Mouse (Mus musculus) telencephalon, adult 2 months (tissue): ENCODE measurements at regions not wholly inside any gene's neighbourhood (a gene's known extent, or its start where the extent isn't known, plus 50 kb on each side); places are given as distances from the start of the nearest gene placed in this dataset.

Source experiments
- DNase-seq: peaks from one replicate; pipeline ENCODE4 v3.0.0-alpha.2; 2011; ENCODE audit warnings: low read depth, low spot score

GRCm38 (mm10) chr15:59206636-59207035, 317.5 kb downstream of the Gm49356 start:
- no peak for DNase-seq

GRCm38 (mm10) chr15:59207976-59208375, 318.9 kb downstream of the Gm49356 start:
- no peak for DNase-seq

GRCm38 (mm10) chr15:59212362-59212761, 323.3 kb downstream of the Gm49356 start:
- no peak for DNase-seq

- DNase-seq, result no peak
Measured at GRCm38 (mm10) chr15:59214096-59214495, 325.0 kb downstream of the Gm49356 start.

GRCm38 (mm10) chr15:59215239-59215638, 326.1 kb downstream of the Gm49356 start:
- DNase-seq, result no peak

- DNase-seq, result no peak
Measured at GRCm38 (mm10) chr15:59217481-59217880, 328.4 kb downstream of the Gm49356 start.

- DNase-seq, result no peak
Measured at GRCm38 (mm10) chr15:59218916-59219315, 329.8 kb downstream of the Gm49356 start.

GRCm38 (mm10) chr15:59225637-59226036, 336.5 kb downstream of the Gm49356 start:
- DNase-seq, result no peak

GRCm38 (mm10) chr15:59227293-59227692, 338.2 kb downstream of the Gm49356 start:
- DNase-seq, result no peak

- DNase-seq, result no peak
Measured at GRCm38 (mm10) chr15:59230536-59230935, 341.4 kb downstream of the Gm49356 start.

- no peak for DNase-seq
Measured at GRCm38 (mm10) chr15:59231703-59232102, 342.6 kb downstream of the Gm49356 start.

GRCm38 (mm10) chr15:59232290-59232689, 343.2 kb downstream of the Gm49356 start:
- no peak for DNase-seq

- no peak for DNase-seq
Measured at GRCm38 (mm10) chr15:59237446-59238161, 348.5 kb downstream of the Gm49356 start.

- no peak for DNase-seq
Measured at GRCm38 (mm10) chr15:59241752-59242151, 352.7 kb downstream of the Gm49356 start.

GRCm38 (mm10) chr15:59245927-59246649, 357.0 kb downstream of the Gm49356 start:
- DNase-seq, result no peak

- DNase-seq, result no peak
Measured at GRCm38 (mm10) chr15:59248477-59249260, 359.6 kb downstream of the Gm49356 start.

- no peak for DNase-seq
Measured at GRCm38 (mm10) chr15:59261380-59261779, 372.3 kb downstream of the Gm49356 start.

GRCm38 (mm10) chr15:59262380-59262779, 373.3 kb downstream of the Gm49356 start:
- DNase-seq, result no peak

GRCm38 (mm10) chr15:59263433-59264328, 374.6 kb downstream of the Gm49356 start:
- DNase-seq, result no peak
